Mouse (Mus musculus): ENCODE data around the gene Vwa3b. TPM values are rescaled to one million over a fixed set of nuclear protein-coding genes. Genes with fewer than 3 reads are reported as not detected.
"Not testable (repeated sequence)": the region's sequence is repeated elsewhere in the genome, so short reads cannot be mapped to it uniquely, and the experiment has no call there.

The Vwa3b gene
- total RNA-seq, 2 experiments from 2014 or later = 1.7 to 2.1 TPM

DNA sequence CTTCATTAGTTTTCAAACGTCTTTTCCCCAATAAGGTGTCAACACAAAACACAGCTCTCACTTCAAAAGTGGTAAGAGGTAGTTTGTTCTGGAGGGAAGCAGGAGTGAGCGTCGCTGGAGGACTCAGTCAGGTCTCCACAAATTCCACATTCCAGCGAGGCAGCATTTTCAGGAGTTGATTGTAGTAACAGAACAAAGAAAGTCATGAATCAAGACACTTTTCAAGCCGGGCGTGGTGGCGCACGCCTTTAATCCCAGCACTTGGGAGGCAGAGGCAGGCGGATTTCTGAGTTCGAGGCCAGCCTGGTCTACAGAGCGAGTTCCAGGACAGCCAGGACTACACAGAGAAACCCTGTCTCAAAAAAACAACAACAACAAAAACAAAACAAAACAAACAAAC is 19.9 kb upstream of the Vwa3b start:
- DNase-seq (ENCODE audit: low spot score in 2 of 2); intact Hi-C loops (cut with DNase I): not testable (repeated sequence)

DNA sequence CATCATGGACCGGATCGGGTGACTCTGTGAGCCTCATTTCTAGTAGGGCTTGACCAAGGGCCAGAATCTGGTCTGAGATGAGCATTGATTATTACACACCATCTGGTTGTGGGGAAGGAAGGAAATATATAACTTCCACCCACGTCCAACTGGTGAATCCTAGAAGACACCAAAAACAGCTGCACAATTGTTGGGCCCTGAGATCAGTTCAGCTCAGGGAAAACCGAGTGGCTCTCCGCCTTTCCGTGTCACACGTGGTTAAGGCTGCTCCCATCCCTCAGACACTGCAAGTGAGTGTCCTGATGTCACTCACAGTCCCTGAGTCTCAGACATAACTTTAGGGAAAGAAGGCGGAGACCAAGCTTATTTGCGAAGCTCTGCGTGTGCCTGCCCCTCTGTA is 16.5 kb upstream of the Vwa3b start:
- intact Hi-C loops (cut with DNase I) = no loop called here
- DNase-seq (ENCODE audit: low spot score in 2 of 2) = peak in 1 of 2 experiments; percentile 50

DNA sequence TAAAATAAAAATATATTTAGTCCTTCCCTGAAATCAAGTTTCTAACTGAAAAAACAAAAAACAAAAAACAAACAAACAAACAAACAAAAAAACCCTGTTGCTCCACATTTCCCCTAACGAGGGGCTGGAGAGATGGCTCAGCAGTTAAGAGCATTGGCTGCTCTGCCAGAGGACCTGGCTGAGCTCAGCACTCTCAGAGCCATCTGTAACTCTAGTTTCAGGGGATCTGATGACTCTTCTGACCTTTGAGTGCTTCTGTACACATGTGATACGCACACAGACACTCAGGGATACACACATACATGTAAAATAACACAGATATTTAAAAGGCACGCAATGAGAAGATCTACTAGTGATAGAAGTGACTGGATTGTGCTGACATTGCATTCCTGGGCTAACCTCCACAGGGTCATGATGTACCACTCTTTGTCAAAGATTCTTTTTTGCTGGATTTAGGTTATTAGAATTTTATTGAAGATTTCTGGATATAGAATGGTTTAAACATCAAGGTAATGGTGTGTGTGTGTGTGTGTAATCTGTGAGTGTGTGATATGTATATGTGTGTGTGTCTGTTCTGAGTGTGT is 14.7 kb upstream of the Vwa3b start:
- DNase-seq (ENCODE audit: low spot score in 2 of 2) = no peak
- intact Hi-C loops (cut with DNase I) = no loop called here

DNA sequence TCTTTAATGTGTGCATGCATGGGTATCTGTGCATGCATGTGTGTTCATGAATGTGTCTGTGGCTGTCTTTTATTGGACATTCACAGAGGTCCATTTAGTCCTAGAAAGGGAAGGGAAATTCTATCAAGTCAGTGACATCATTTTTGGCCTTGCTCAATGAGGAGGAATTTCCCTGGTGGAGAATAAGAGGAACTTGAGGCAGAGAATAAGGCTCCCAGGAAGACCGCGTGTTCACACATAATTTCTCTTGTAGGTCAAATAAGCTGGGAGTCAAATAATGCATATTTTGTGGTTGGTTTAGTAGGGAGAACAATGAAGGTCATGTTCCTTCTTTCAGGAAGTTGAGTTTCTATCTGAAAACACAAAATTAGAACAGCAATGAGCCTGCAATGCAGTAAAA is 13.4 kb upstream of the Vwa3b start:
- intact Hi-C loops (cut with DNase I) = no loop called here
- no peak for DNase-seq (ENCODE audit: low spot score in 2 of 2)

DNA sequence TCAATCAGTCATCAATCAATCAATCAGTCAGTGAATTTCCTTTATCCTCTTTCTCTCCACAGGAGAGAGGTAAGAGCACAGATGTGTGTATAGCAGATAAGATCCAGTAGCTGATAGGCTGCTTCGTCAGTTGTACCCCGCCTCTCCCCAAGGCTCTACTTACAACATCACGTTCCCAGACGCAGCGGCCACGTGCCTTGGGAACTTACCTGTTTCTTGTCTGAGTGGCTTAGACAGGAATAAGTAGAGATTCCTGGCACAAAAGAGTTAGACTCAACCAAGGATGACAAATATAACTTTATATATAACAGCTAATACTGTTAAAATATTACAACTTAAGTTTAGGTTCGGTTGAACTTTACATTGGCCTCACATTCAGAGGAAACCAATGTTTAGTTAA is 12.7 kb upstream of the Vwa3b start:
- no peak for DNase-seq (ENCODE audit: low spot score in 2 of 2)
- intact Hi-C loops (cut with DNase I) = no loop called here

DNA sequence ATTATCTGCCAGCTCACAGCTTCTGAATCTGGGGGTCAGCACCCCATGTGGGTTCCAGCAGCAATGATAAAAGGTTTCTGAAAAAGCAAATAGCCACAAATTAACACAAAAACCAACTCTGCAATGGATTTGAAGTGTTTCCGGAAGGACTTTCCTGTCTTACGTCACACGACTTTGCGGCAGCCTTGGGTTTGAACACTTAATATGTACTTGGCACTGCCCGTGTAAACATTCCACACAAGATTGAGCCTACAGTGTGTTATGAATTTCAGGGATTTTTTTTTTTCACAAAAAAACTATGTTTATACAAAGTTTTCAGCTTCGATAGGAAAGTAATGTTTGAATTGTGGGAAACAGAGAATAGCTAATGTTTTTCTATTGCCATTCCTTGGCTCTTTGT is 7.4 kb upstream of the Vwa3b start:
- no peak for DNase-seq (ENCODE audit: low spot score in 2 of 2)
- intact Hi-C loops (cut with DNase I) = no loop called here

DNA sequence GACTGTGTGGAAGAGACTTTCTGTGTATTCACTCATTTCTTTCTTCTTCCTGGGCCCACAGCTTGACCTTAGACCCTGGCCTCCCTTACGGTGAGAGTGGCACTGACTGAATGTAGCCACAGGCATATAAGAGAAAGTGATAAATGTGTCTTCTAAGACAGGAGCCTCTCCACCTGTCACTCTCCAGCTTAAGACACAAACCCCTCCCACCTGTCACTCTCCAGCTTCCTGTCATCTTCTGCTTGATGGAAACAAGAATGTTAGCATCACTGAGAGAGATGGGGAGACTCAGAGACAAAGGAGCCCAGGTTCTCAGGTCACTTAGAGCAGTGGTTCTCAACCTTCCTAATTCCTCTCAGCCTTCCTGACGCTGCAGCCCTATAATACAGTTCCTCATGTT is 3.7 kb upstream of the Vwa3b start:
- no peak for DNase-seq (ENCODE audit: low spot score in 2 of 2)
- intact Hi-C loops (cut with DNase I) = no loop called here

DNA sequence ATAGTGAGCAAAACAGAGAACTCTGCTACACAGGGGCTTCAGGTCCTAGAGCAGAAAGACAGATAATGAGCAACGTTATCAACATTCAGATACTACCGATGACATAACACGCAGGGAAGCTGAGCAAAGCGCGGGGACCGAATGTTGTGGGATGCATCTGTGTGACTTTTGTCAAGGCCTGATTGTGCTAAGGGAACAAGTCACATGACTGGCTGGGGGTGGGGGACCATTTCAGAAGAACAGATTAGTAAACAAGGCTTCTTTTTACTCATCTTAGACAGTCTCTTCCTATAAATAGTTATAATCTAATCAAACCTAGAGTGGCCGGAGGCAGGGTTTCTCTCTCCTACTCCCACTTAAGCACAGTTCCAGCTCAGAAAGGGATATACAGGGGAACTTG is 1.7 kb upstream of the Vwa3b start:
- intact Hi-C loops (cut with DNase I) = no loop called here
- DNase-seq (ENCODE audit: low spot score in 2 of 2) = no peak

DNA sequence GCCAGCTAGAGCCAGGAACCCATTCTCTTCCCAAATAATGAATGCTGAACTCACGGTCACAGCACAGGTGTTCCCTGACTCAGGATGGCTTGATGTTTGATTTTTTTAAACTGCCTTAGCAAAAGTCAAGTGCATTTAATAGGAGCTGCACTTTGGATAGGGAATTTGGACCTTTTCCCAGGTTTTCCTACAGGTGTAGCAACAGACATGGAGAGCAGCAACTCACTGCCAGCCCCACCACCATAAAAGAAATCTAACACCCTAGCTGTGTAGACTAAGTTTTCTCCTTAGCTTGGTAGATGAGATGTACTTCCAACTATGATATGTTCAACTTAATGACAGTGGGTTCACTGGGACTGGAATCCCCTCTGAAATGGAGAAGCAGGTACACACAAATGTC is 1.0 kb upstream of the Vwa3b start:
- intact Hi-C loops (cut with DNase I) = no loop called here
- DNase-seq (ENCODE audit: low spot score in 2 of 2) = no peak

DNA sequence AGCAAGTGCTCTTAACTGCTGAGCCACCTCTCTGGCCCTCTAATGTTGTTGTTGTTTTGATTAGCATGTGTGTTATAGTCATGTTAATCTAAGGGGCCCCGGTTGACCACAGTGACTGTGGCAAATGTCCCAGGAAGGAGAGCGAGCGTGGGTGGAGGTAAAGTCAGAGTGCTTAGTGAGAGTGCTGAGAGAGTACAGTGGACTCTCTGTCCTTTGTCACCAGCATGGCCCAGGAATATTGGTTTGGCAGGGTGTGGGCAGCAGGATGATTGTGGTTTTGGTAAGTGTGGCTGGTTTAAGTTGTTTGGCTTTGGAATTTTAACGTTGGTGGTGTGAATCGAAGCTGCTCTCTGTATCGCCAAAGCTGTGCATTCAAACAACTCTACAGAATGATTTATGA is 470 bp downstream of the Vwa3b start:
- DNase-seq (ENCODE audit: low spot score in 2 of 2) = no peak
- intact Hi-C loops (cut with DNase I) = no loop called here

DNA sequence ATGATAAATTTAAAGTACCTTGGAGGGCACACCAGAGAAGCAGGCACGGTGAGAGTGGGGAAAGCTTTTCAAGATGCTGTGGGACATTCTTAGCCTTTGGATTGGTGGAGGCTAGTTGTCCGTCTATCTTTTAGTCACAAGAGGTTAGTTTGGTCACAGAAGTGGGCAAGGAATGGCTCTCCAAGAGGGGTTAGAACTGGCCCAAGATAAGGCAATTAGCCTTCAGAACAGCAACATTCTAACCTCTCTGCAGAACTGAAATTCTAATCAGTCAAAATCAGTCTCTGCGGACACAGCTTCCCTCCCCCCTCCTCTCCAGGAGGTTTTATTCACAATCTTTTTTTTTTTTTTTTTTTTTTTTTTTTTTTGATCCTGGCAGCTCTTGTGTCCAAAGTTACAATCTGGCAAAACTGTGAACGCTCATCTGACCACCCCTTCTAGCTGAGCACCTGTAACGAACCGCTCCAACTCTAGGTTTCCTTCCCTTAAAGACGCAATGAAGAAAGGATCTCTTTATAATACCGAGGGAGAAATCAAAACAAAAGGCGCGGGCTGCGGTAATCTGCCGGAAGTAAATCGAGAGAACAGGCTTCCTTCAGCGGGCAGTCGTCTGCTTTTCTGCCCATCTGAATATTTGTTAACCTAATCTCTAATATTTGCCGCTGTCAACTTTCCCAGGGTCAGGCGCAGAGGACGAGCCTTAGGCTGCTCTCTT is 2.2 kb downstream of the Vwa3b start:
- DNase-seq (ENCODE audit: low spot score in 2 of 2) = no peak
- intact Hi-C loops (cut with DNase I) = no loop called here

DNA sequence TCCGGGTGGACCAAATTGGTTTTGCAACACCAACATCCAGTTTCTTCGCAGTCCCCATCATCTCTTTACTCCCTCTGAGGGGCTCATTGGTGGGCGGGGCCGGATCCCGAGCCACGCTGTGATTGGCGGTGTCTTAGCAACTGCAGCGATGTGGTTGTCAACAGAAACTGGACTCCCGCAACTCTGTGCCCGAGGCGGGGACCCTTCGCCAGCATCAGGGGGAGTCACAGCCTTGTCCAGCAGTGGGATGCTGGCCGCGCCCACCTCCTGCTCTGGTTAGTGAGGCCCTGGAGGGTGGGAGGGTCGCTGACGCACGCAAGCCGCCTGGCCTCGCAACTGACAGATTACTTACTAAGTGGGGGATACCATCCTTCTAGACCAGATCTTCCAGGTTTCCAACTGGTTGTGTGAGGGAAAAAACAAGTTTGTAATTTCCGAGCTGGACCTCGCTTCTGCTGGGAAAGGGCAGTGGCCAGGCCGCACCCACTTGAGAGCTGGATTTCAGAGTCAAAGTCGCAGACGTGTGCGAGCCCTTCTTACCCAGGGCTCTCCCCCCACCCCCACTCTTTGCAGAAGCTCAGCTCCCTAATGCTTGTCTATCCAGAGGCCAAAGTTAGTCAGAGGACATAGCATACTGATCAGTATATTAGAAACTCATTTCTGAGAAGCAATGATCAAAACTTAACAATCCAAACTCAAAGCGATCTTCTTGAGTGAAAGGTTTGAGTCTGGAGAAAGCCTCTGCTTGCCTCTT is 2.9 kb downstream of the Vwa3b start:
- intact Hi-C loops (cut with DNase I) = no loop called here
- DNase-seq (ENCODE audit: low spot score in 2 of 2) = peak; percentile 57 to 59

DNA sequence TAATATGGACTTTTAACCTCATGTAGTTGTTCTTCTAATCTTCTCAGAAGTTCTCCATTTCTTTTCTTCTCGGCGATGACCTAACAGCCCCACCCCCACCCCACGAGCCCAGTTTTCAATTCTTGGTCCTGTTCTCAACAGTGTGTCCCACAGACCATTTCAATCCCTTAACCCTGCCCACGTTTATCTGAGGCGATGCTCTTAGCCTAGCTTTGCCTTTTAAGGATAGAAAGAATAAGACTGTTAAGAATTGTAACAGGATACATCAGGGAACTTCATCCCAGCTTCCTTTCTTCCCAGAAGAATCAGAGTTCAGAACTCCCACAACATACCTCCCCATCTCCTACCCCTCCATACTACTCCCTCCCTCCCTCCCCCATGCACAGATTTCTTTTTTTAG is 3.5 kb downstream of the Vwa3b start:
- intact Hi-C loops (cut with DNase I) = no loop called here
- no peak for DNase-seq (ENCODE audit: low spot score in 2 of 2)

DNA sequence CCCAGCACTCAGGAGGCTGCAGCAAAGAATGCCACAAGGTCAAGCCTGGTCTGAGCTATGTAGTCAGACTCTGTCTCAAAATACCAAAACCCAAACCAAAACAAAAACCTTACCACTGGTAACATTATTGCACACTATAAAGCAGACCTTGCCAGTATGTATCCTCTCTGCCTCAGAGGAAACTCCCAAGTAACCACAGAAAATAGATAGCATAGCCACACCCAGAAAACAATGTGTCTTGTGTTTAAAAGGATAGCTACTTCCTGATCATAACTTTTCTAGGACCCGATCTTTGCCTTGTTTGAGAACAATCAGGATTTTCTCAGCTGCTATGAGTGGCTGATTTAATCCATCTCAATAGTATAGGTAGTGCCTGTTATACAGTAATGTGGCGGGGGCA is 4.3 kb downstream of the Vwa3b start:
- intact Hi-C loops (cut with DNase I) = no loop called here

DNA sequence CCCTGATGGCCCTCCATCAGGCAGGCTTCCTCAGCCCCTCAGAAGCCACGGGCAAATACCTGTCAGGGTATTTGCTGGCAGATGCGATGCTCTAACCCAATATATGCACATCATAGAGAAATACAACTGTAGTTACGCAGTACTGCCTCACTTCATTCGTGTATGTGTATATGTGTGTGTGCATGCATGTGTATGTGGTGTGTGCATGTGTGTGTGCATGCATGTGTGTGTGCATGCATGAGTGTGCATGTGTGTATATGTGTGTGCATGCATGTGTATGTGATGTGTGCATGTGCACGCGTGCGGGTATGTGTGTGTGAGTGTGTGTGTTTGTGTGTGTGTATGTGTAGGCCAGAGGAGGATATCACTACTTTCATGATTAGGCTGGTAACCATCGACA is 9.5 kb downstream of the Vwa3b start:
- DNase-seq (ENCODE audit: low spot score in 2 of 2) = no peak
- intact Hi-C loops (cut with DNase I) = no loop called here

More for the DNA sequence above, 4.3 kb downstream of the Vwa3b start:
- no peak for DNase-seq (ENCODE audit: low spot score in 2 of 2)

DNA sequence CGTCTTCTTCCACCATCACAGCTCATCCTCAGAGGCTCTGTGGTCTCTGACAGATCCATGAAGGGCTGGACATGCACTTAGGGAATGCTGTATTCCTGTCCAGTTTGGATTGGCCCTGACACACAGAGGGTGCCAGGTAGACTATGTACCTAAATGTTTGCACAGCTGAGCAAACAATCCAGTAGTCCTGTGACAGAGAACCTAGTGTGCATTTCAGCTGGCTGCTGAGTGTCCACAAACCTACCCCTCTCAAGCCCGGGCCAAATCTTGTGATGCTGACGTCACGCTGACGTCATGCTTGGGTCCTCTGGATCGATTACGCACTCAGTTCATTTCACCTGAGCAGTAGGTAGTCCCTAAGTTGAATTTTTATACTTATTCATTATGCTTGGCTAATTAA is 14.7 kb downstream of the Vwa3b start:
- no peak for DNase-seq (ENCODE audit: low spot score in 2 of 2)
- intact Hi-C loops (cut with DNase I) = no loop called here

DNA sequence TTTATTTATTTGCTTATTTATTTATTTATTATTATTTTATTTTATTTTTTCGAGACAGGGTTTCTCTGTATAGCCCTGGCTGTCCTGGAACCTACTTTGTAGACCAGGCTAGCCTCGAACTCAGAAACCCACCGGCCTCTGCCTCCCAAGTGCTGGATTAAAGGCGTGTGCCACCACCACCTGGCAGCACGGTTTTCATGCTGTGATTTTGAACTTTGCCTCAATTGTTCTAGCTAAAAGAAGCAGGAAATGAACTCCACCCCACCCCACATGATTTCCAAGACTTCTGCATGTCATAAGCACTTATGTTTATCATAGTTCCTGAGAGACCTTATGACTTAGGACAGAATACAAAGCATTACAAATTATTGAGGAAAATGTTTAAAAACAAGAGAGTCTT is 15.5 kb downstream of the Vwa3b start:
- intact Hi-C loops (cut with DNase I) = no loop called here
- DNase-seq (ENCODE audit: low spot score in 2 of 2) = no peak

DNA sequence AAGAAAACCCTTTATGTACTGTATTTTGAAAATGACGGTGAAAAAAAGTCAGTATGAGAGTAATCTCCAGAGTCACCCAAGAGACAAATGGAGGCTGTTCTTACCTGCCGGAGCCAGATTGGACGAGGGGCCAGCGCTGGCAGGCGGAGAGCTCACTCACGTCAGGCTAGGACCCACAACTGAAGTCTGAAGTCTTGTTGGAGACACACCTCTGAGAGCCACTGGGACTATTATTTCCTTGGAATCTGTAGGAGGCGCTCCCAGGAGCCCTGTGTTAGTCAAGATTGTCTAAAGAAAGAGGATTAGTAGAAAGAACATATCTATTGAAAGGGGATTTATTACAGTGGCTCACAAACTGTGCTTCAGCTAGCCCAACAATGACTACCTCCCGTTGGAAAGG is 16.4 kb downstream of the Vwa3b start:
- intact Hi-C loops (cut with DNase I) = no loop called here
- no peak for DNase-seq (ENCODE audit: low spot score in 2 of 2)

DNA sequence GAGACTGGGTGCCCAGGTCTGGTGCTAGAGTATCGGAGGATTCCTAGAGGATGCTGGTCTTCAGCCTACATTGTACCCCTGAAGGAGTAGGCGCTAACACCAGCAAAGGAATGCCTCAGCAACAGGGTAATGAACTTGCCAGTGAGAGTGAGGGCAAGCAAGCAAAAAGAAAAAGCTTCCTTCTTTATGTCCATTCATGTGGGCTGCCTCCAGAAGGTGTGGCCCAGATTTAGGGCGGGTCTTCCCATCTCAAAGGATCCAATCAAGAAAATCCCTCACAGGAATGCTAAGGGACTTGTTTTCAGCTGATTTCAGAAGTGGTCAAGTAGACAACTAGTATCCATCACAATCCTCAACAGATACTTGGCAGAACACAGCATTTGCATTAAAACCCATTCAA is 16.8 kb downstream of the Vwa3b start:
- intact Hi-C loops (cut with DNase I) = no loop called here

DNA sequence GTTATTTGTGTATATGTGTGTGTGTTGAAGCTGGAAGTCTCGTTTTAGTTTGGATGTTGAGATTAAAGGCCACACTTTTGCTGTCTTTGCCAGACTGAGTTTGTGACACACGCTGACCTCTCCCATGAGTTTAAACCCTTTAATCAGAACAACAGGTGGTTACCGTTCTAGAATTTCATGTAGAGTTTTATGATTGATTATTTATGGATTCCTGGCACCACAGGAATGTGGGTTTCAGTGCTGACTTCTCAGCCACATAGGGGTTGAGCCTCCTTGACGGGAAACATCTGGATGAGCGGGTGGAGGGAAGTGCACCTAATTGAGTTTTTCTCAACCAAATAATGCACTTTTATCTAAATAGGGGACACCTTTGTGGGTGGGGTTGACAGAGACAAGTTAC is 19.1 kb downstream of the Vwa3b start:
- intact Hi-C loops (cut with DNase I) = no loop called here
- DNase-seq (ENCODE audit: low spot score in 2 of 2) = no peak

More for the DNA sequence above, 16.8 kb downstream of the Vwa3b start:
- DNase-seq (ENCODE audit: low spot score in 2 of 2) = no peak

DNA sequence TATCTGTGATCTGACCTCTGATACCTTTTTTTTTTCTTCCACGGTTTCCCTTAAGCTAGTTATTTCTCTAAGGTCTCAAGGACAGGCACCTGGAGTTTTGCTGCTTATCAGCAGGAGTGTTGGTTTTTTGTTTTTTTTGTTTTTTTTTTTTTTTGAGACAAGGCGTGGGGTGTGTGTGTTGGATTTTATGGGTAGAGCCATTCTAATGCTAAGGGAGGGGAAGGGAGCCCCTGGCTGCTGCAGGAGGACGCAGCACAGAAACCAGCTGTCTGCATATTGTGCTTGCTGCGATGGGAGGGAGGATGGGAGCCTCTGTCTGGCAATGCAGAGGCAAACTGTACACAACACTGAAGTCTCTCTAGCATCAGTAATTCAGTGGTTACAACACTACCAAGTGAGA is 22.8 kb downstream of the Vwa3b start:
- intact Hi-C loops (cut with DNase I) = no loop called here
- no peak for DNase-seq (ENCODE audit: low spot score in 2 of 2)

Data from left cerebral cortex, postnatal 25 days (tissue).